Mouse (Mus musculus): ENCODE data around the gene Gm11756.
"Not testable (repeated sequence)": the region's sequence is repeated elsewhere in the genome, so short reads cannot be mapped to it uniquely, and the experiment has no call there.

Gm11756 gene

DNA sequence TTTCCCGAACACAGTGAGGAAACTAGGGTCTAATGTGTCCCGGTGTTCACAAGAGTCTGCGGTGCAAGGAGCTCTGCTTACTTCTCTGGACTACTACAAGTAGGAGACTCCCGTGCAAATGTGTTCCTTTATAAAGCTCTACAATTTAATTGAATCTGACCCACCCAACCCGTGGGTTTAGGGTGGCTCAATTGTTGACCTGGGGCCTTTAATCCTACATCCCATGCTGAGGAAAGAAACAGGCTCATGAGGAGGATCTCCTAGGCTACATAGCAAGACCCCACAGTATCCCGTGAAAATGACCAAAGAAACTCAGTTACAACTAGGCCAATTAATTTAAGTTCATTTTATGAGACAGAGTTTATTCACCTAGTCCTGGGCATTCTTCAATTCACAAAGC lies at the start of gene Gm11756:
Gene Gm11756, minus strand, starts transcription at position 101 of the 400 bp plus-strand sequence.
- DNase-seq (ENCODE audit: low spot score in 2 of 2), result not testable (repeated sequence)

DNA sequence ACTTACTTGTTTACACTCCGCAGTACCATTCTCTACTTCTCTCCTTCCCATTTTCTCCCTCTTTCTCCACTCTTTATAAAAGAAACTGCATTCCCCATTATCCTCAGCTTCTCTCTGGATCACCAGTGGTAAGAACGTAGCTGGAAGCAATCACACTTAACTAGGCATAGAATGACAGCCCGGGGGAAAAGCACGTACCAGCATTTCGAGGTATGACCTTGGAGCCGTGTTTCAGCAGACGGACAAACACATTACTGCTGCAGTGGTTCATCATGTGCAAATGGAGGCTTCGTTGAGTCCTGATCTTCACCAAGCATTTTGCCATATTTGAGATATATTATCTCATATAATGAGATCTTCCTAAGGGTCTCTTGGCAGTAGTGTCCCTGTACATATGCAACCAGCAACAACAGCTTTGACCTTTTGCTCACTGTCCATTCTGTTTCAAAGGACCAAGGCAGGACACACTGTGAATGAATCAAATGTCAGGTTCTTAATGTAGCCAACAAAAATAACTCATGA lies 29.9 kb upstream of the Gm11756 start, which contains the start of gene 2310002L09Rik:
Gene 2310002L09Rik, minus strand, starts transcription at position 472 of the 522 bp plus-strand sequence.
- no peak for DNase-seq (ENCODE audit: low spot score in 2 of 2)

DNA sequence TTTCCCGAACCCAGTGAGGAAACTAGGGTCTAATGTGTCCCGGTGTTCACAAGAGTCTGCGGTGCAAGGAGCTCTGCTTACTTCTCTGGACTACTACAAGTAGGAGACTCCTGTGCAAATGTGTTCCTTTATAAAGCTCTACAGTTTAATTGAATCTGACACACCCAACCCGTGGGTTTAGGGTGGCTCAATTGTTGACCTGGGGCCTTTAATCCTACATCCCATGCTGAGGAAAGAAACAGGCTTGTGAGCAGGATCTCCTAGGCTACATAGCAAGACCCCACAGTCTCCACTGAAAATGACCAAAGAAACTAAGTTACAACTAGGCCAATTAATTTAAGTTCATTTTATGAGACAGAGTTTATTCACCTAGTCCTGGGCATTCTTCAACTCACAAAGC lies 14.7 kb downstream of the Gm11756 start, which contains the start of gene Gm13871:
Gene Gm13871, minus strand, starts transcription at position 101 of the 400 bp plus-strand sequence.
- not testable (repeated sequence) for DNase-seq (ENCODE audit: low spot score in 2 of 2)

DNA sequence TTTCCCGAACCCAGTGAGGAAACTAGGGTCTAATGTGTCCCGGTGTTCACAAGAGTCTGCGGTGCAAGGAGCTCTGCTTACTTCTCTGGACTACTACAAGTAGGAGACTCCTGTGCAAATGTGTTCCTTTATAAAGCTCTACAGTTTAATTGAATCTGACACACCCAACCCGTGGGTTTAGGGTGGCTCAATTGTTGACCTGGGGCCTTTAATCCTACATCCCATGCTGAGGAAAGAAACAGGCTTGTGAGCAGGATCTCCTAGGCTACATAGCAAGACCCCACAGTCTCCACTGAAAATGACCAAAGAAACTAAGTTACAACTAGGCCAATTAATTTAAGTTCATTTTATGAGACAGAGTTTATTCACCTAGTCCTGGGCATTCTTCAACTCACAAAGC lies 29.5 kb downstream of the Gm11756 start, which contains the start of gene Gm11757:
Gene Gm11757, minus strand, starts transcription at position 101 of the 400 bp plus-strand sequence.
- DNase-seq (ENCODE audit: low spot score in 2 of 2), result not testable (repeated sequence)

DNA sequence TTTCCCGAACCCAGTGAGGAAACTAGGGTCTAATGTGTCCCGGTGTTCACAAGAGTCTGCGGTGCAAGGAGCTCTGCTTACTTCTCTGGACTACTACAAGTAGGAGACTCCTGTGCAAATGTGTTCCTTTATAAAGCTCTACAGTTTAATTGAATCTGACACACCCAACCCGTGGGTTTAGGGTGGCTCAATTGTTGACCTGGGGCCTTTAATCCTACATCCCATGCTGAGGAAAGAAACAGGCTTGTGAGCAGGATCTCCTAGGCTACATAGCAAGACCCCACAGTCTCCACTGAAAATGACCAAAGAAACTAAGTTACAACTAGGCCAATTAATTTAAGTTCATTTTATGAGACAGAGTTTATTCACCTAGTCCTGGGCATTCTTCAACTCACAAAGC lies 44.4 kb downstream of the Gm11756 start, which contains the start of gene Gm11758:
Gene Gm11758, minus strand, starts transcription at position 101 of the 400 bp plus-strand sequence.
- DNase-seq (ENCODE audit: low spot score in 2 of 2), result not testable (repeated sequence)
